Mouse (Mus musculus) forebrain, embryonic 14.5 days (tissue): ENCODE measurements at regions not wholly inside any gene's neighbourhood (a gene's known extent, or its start where the extent isn't known, plus 50 kb on each side); places are given as distances from the start of the nearest gene placed in this dataset.

Source experiments
- ATAC-seq: fragments of 200-750 bp; cut with Nextera tagmentation; 2 replicates; pipeline ENCODE4 v1.8.0; 2017; ENCODE audit warnings: mild to moderate bottlenecking, moderate library complexity
- DNase-seq: peaks from one replicate; pipeline ENCODE4 v3.0.0-alpha.2; 2015; ENCODE audit warnings: low spot score
- H3K27ac ChIP-seq: fragments of 300-500 bp; sonication (generic); 2 replicates; pipeline ENCODE4 v1.5.1; 2014; ENCODE audit warnings: low read depth, mild to moderate bottlenecking, control low read depth, low read length, moderate library complexity
- H3K27me3 ChIP-seq: fragments of 300-500 bp; sonication (generic); replicated peaks from 2 replicates; pipeline ENCODE4 v1.6.1; 2014; ENCODE audit warnings: low read length, control low read depth, mixed read lengths; ENCODE audit not compliant: control insufficient read depth, insufficient read depth
- H3K36me3 ChIP-seq: fragments of 300-500 bp; sonication (generic); 2 replicates; pipeline ENCODE4 v1.6.1; 2014; ENCODE audit warnings: low read length, control low read depth; ENCODE audit not compliant: control insufficient read depth, insufficient read depth
- H3K4me1 ChIP-seq: fragments of 300-500 bp; sonication (generic); 2 replicates; pipeline ENCODE4 v1.6.1; 2014; ENCODE audit warnings: antibody characterized with exemption, low read length, control low read depth; ENCODE audit not compliant: control insufficient read depth, insufficient read depth
- H3K4me2 ChIP-seq: fragments of 300-500 bp; sonication (generic); 2 replicates; pipeline ENCODE4 v1.6.1; 2014; ENCODE audit warnings: mild to moderate bottlenecking, control low read depth, low read length
- H3K4me3 ChIP-seq: fragments of 300-500 bp; sonication (generic); 2 replicates; pipeline ENCODE4 v1.5.1; 2014; ENCODE audit warnings: low read depth, low read length, control low read depth
- H3K9ac ChIP-seq: fragments of 300-500 bp; sonication (generic); 2 replicates; pipeline ENCODE4 v1.6.1; 2014; ENCODE audit warnings: mild to moderate bottlenecking, low read length, control low read depth, moderate library complexity
- H3K9me3 ChIP-seq: fragments of 300-500 bp; sonication (generic); replicated peaks from 2 replicates; pipeline ENCODE4 v1.6.1; 2016; ENCODE audit warnings: low read length, control low read depth, mixed read lengths; ENCODE audit not compliant: control insufficient read depth
- WGBS: fragments of 180-500 bp; shearing (Covaris S2); extraction: QIAGEN DNeasy Blood & Tissue Kit; methylation state at CpG from one replicate; pipeline ENCODE4 v1.1.7; 2014; 5-methylcytosine and 5-hydroxymethylcytosine counted together

GRCm38 (mm10) chr1:78761061-78761515, 55.5 kb upstream of the Kcne4 start:
- Histone ChIP-seq H3K4me1 (peaks cover 7% of the 10 kb centered on the region), H3K4me2 (no peak overlapping the region), H3K27ac (no peak overlapping the region; the same call in 1 of the 2 replicates), H3K9me3 (no peaks in the 10 kb centered on the region), H3K4me3 (no peak overlapping the region), H3K36me3 (no peaks in the 10 kb centered on the region), H3K9ac (no peak overlapping the region), H3K27me3 (no peaks in the 10 kb centered on the region)
- WGBS, result 40% methylated on average over 3 of the region's 3 CpGs
- peak; percentile 97 for ATAC-seq
- peak; percentile 86 for DNase-seq
